Mouse (Mus musculus): Measurements from ENCODE around the gene Olfr43.

Olfr43 gene

DNA sequence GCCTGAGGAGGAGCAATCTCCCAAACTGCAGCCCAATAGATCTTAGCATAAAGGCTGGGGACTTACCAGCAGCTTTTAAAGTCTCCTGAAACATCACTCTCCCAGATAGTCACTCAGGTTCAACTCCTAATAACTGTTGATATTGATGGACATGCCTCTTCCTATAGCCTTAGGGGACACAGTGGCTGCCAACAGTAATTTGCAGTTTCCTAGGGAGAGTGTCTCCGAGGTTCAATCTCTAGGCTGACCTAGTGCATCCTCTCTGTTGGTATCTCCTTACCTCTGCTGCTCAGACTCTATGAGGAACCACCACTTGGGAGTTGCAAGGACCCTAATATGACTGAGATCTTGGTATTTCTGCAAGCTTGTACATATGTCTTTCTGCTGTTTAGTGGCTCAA is at the start of gene Olfr43:
TSS of gene Olfr43 (minus strand) at position 101 of the 400 bp plus-strand sequence.
- no peak for DNase-seq (ENCODE audit: low read depth, low spot score)

DNA sequence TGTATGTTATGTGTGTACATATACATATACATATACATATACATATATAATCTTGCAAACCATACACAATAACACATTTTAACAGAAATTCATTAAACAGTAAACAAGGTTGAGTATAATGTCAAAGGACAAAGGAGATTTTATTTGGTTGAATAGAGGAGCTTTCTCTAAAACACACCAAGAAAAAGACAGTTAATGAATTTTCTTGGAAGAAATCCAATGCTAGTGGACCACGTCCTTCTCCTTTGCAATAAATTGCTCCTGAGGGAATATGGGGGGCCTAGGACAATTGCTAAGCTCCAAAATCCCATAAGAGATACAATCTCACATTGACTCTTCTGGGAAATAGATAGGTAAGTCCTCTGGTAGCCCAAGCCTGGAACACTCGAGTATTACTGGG is 48.3 kb upstream of the Olfr43 start, which contains the start of gene Olfr406:
TSS of gene Olfr406 (plus strand) at position 301 of the 400 bp plus-strand sequence.
- no peak for DNase-seq (ENCODE audit: low read depth, low spot score)

DNA sequence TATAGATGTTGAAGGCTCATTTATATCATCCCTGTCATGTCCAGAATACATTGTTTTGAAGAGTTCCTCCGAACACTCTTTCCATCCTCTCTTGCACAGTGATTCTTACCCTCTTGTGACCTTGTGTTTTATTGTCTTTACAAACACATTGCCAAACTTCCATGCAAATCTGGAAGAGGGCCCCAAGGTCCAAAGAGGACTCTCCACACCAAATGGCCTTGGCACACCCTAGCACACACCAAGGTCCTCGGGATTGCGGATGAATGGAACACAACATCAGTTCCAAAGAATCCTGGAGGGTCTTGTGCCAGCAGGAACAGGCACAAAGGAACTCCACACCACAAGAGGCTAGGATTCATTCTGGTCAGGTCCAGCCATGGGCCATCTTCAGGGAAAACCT is 30.0 kb upstream of the Olfr43 start:
- no peak for DNase-seq (ENCODE audit: low read depth, low spot score)

DNA sequence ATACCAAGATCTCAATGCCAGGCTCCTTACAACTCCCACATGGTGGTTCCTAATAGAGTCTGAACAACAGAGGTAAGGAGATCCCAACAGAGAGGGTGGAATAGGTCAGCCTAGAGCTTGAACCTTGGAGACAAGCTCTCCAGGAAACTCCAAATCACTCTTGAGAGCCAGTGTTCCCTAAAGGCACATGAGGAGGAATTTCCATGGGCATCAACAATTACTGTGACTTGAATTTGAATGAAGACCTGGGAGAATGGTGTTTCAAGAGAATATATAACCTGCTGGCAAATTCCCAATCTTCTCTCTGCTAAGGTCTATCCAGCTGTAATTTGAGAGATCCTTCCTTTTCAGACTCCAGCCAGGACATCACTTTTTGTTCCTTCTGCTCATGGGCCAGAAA is 25.2 kb downstream of the Olfr43 start, which contains the start of gene Olfr403:
TSS of gene Olfr403 (plus strand) at position 301 of the 400 bp plus-strand sequence.
- no peak for DNase-seq (ENCODE audit: low read depth, low spot score)

DNA sequence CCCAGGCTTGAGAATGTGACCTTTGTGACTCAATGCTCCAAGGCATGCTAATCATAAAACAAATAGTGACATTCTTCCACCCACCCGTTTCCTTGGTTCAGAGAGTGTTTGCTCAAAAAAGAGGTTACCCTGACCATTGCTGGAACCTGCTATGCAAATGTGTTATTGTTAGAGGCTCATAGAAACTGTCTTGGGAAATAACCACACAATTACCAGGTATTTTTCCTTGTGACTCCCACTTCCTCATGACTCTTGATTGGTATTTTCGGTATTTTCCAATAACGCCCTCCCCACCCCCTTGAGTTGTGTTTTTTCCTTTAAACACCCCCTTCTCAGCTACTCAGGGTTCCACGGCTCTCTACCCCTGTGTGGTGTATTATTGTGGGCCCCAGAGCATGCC is 27.4 kb downstream of the Olfr43 start:
- DNase-seq (ENCODE audit: low read depth, low spot score), result no peak

DNA sequence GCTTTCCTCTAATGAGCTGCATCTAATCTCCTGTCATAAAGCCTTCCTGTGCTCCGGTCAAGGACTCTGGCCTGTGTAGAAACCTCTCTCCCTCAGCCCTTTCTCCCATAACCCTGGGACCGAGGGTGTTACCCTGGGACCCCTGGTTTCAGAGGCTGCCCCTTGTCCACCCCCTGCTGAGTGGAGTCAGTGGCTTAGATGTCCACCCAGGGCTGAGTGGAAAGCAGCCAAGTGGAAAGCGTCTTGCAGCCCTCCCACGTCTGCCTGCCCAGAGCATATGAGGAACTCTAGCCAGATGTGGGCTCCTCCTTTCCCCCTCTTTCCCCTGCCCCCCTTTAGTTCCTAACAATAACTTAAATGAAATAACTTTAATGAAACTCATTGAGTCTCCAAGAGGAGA is 28.0 kb downstream of the Olfr43 start:
- DNase-seq (ENCODE audit: low read depth, low spot score), result no peak

DNA sequence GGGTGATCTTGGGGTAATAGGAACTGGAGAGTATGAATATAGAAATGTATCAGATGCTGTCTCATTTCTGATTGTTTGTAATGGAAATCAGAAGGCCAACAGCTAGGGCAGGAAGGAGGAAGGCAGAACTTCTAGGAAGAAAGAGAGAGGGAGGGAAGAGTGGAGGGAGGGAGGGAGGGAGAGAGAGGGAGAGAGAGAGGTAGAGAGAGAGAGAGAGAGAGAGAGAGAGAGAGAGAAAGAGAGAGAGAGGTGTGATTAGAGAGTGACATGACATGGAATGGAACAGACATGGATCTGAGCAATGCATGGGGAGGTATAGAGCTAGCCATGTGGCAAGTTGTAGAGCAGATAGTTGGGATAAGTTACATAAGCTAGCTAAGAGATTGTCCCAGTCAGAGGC is 42.4 kb downstream of the Olfr43 start:
- no peak for DNase-seq (ENCODE audit: low read depth, low spot score)
